Mouse (Mus musculus) MEL (cell line): ENCODE measurements around the gene Alyref2.

ENCODE experiments used
- CTCF ChIP-seq, 3 experiments: IDR thresholded peaks in 2 of 3; conservative IDR thresholded peaks in 1 of 3; 2 replicates each; pipeline ENCODE4 v1.5.1; 2011 to 2012; ENCODE audit warnings: low read length in 3 of 3, low read depth in 2 of 3, mild to moderate bottlenecking in 2 of 3, improper control_type of control experiment in 1 of 3, inconsistent platforms in 1 of 3, mixed read lengths in 1 of 3, moderate library complexity in 1 of 3; ENCODE audit not compliant: control insufficient read depth in 1 of 3, insufficient read depth in 1 of 3, poor library complexity in 1 of 3, severe bottlenecking in 1 of 3
- EP300 ChIP-seq, 2 experiments: IDR thresholded peaks; 2 replicates each; pipeline ENCODE4 v1.6.1; 2011; ENCODE audit warnings: improper control_type of control experiment in 2 of 2, low read length in 2 of 2, low read depth in 1 of 2, mild to moderate bottlenecking in 1 of 2
- GATA1 ChIP-seq: IDR thresholded peaks from 2 replicates; pipeline ENCODE4 v1.6.1; 2011; ENCODE audit warnings: low read depth, low read length, improper control_type of control experiment
- MAX ChIP-seq: IDR thresholded peaks from 2 replicates; pipeline ENCODE4 v1.6.1; 2011; ENCODE audit warnings: low read length, improper control_type of control experiment
- MEF2A ChIP-seq: IDR thresholded peaks from 2 replicates; pipeline ENCODE4 v1.6.1; 2014; ENCODE audit warnings: low read depth, mild to moderate bottlenecking, inconsistent platforms, low read length, improper control_type of control experiment; ENCODE audit not compliant: poor library complexity, insufficient replicate concordance, severe bottlenecking; ENCODE audit errors: extremely low read depth
- POLR2A ChIP-seq, 2 experiments: IDR thresholded peaks; 2 replicates each; pipeline ENCODE4 v1.6.1; 2011 to 2012; ENCODE audit warnings: low read length in 2 of 2, mild to moderate bottlenecking in 2 of 2, control low read depth in 1 of 2, improper control_type of control experiment in 1 of 2, low read depth in 1 of 2, moderate library complexity in 1 of 2; ENCODE audit not compliant: control insufficient read depth in 1 of 2, insufficient read depth in 1 of 2, poor library complexity in 1 of 2
- TCF12 ChIP-seq: IDR thresholded peaks from 2 replicates; pipeline ENCODE4 v1.6.1; 2014; ENCODE audit warnings: low read depth, mild to moderate bottlenecking, inconsistent platforms, low read length, improper control_type of control experiment, moderate library complexity
- UBTF ChIP-seq: IDR thresholded peaks from 2 replicates; pipeline ENCODE4 v1.6.1; 2012; ENCODE audit warnings: low read depth, mild to moderate bottlenecking, inconsistent platforms, low read length, improper control_type of control experiment, moderate library complexity, borderline replicate concordance; ENCODE audit not compliant: insufficient read depth

GRCm38 (mm10) chr1:171501016-171501610 is 2.2 kb upstream of the Alyref2 start:
- TF ChIP-seq UBTF (no peak), POLR2A (IDR thresholded peaks at IDR 0.05; ENCODE audit: control insufficient read depth in 1 of 2, insufficient read depth in 1 of 2, low read depth in 1 of 2, low read length in 2 of 2, poor library complexity in 1 of 2) (no peak), GATA1 (no peak), MAX (no peak), MEF2A (no peak), TCF12 (no peak), EP300 (IDR thresholded peaks at IDR 0.05; ENCODE audit: low read depth in 1 of 2, low read length in 2 of 2) (no peak), CTCF (IDR thresholded peaks at IDR 0.05 in 2 of 3, conservative IDR thresholded peaks at IDR 0.05 in 1 of 3; ENCODE audit: control insufficient read depth in 1 of 3, insufficient read depth in 1 of 3, low read depth in 2 of 3, low read length in 3 of 3, poor library complexity in 1 of 3, severe bottlenecking in 1 of 3) (no peak)
